Mouse (Mus musculus) cortical plate, adult 2 months (tissue): ENCODE results near the gene Hivep3.

ENCODE experiments used
- CTCF ChIP-seq: fragments of 200-500 bp; IDR thresholded peaks from 2 replicates; pipeline ENCODE4 v1.5.1; 2011; ENCODE audit warnings: mild to moderate bottlenecking, control low read depth, low read length; ENCODE audit not compliant: insufficient read depth; ENCODE audit errors: extremely low read depth
- POLR2A ChIP-seq: fragments of 200-500 bp; IDR thresholded peaks from 2 replicates; pipeline ENCODE4 v1.6.1; 2011; ENCODE audit warnings: mild to moderate bottlenecking, low read length, control low read depth; ENCODE audit not compliant: insufficient read depth; ENCODE audit errors: extremely low read depth

GRCm38 (mm10) chr4:120096935-120097334, 363.4 kb downstream of the Hivep3 start:
- TF ChIP-seq POLR2A = no peak
- TF ChIP-seq CTCF = no peak
